Mouse (Mus musculus) cerebellum, adult 2 months (tissue): ENCODE measurements around the gene Timm29.

Source experiments
- CTCF ChIP-seq: fragments of 200-500 bp; IDR thresholded peaks from 2 replicates; pipeline ENCODE4 v1.5.1; 2011; ENCODE audit warnings: low read depth, mild to moderate bottlenecking, control low read depth, low read length, moderate library complexity, borderline replicate concordance; ENCODE audit not compliant: insufficient read depth
- POLR2A ChIP-seq: fragments of 200-500 bp; IDR thresholded peaks from 2 replicates; pipeline ENCODE4 v1.6.1; 2011; ENCODE audit warnings: low read length, control low read depth, borderline replicate concordance; ENCODE audit not compliant: insufficient read depth

GRCm38 (mm10) chr9:21598198-21598597 is 5.7 kb downstream of the Timm29 start:
- TF ChIP-seq CTCF (peak; percentile 41; the same call in 1 of the 2 replicates), POLR2A (no peak)
